Mouse (Mus musculus) cortical plate, adult 2 months (tissue): ENCODE results near the gene Ifitm5.

Experiments used
- CTCF ChIP-seq: fragments of 200-500 bp; IDR thresholded peaks from 2 replicates; pipeline ENCODE4 v1.5.1; 2011; ENCODE audit warnings: mild to moderate bottlenecking, control low read depth, low read length; ENCODE audit not compliant: insufficient read depth; ENCODE audit errors: extremely low read depth
- POLR2A ChIP-seq: fragments of 200-500 bp; IDR thresholded peaks from 2 replicates; pipeline ENCODE4 v1.6.1; 2011; ENCODE audit warnings: mild to moderate bottlenecking, low read length, control low read depth; ENCODE audit not compliant: insufficient read depth; ENCODE audit errors: extremely low read depth

DNA sequence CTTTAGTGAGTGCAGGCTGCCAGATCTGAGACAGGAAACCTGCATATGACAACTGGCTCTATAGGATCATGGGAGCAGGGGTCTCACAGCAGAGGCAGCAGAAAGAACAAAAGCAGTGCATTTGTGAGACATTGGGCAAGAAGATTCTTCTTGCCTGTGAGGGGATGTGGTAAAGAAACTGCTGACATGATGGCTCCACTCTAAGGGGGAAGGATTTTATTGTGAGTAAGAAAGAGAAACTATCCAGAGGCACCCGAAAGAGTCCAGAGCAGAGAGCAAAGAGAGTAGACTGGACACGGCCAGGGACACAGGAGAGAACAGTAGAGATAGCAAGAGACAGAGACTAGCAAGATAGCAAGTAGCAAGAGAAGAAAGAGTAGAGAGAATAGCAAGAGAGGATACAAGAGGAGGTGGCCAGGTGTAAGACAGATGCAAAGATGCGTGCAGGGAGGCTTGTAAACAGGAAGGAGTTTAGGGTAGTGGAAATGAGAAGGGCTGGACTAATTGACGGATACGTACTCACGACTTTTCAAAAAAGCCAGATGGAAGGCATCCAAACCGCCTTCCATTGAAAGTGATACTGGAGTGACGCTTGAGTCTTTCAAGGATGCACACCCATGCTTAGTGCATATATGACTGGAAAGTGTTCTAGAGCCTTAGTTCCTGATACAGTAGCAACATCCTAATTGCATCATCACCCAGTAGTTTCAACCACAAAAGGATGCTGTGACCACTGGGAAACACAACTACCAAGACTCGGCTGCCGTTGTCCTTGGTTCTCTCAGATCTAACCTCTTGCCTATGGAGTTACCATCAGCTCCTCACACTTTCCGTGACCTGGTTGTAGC, 49.0 kb upstream of the Ifitm5 start:
- TF ChIP-seq CTCF, result no peak
- TF ChIP-seq POLR2A, result no peak
